Mouse (Mus musculus) liver, postnatal 0 days (tissue): ENCODE measurements around the gene Lsm12.
A peak's percentile ranks its signal among the peaks of the same experiment; 100 is the strongest.

Experiments used
- CTCF ChIP-seq: sonication (generic); IDR thresholded peaks from 2 replicates; pipeline ENCODE4 v1.5.1; 2016; ENCODE audit warnings: antibody characterized with exemption, low read depth
- EP300 ChIP-seq: IDR thresholded peaks from 2 replicates; pipeline ENCODE4 v1.6.1; 2016; ENCODE audit warnings: antibody characterized with exemption, low read depth, mild to moderate bottlenecking

- 0 out of 2 replicates have a peak, but pooled peaks have one; percentile 12 for TF ChIP-seq CTCF
- no peak for TF ChIP-seq EP300
Observed at GRCm38 (mm10) chr11:102147213-102147989, 37.7 kb downstream of the Lsm12 start.
